Mouse (Mus musculus) adrenal gland, postnatal 14 days (tissue): ENCODE measurements around the gene Farsa. TPM values are rescaled to one million over a fixed set of nuclear protein-coding genes. Genes with fewer than 3 reads are reported as not detected.
"Not testable (repeated sequence)": the region's sequence is repeated elsewhere in the genome, so short reads cannot be mapped to it uniquely, and the experiment has no call there.

Source experiments
- DNase-seq: peaks from one replicate; pipeline ENCODE4 v3.0.0; 2021; ENCODE audit warnings: mixed read lengths
- long read RNA-seq, 2 experiments: library from polyadenylated mRNA; stranded (forward); transcript quantifications; one replicate each; pipeline ENCODE4 v2.0.0; 2021
- total RNA-seq: library from RNA; stranded (reverse); gene quantifications from 2 replicates; pipeline ENCODE4 v1.2.3, GENCODE M21; 2021

Farsa gene
- total RNA-seq: 55.2 and 63.4 TPM in 2 replicates
- long read RNA-seq, experiment 1, transcript Farsa-201 (13 exons, 1,826 nt): major isoform, 84 of 99 reads
- long read RNA-seq, experiment 1, partial matches to known transcripts: 4 of 99 reads
- long read RNA-seq, experiment 1, other reads (novel, unspliced or antisense): 8 of 99 reads
- long read RNA-seq, experiment 2, transcript Farsa-201 (13 exons, 1,826 nt): major isoform, 59 of 77 reads
- long read RNA-seq, experiment 2, partial matches to known transcripts: 3 of 77 reads
- long read RNA-seq, experiment 2, other reads (novel, unspliced or antisense): 11 of 77 reads

GRCm38 (mm10) chr8:84856864-84857441, at the start of gene Farsa:
Gene Farsa (plus strand): TSS chr8:84856989.
- DNase-seq: peak; percentile 96

- no peak for DNase-seq
These were observed 47.5 kb upstream of the Farsa start for GRCm38 (mm10) chr8:84809109-84809940.

GRCm38 (mm10) chr8:84809941-84810280, 46.9 kb upstream of the Farsa start:
- DNase-seq: no peak

- DNase-seq: peak; percentile 97
These were observed 45.9 kb upstream of the Farsa start for GRCm38 (mm10) chr8:84810896-84811295.

- no peak for DNase-seq
These were observed 45.5 kb upstream of the Farsa start for GRCm38 (mm10) chr8:84811303-84811702.

GRCm38 (mm10) chr8:84813059-84813458, 43.7 kb upstream of the Farsa start:
- DNase-seq: peak; percentile 90

GRCm38 (mm10) chr8:84813830-84814229, 43.0 kb upstream of the Farsa start:
- DNase-seq: no peak

GRCm38 (mm10) chr8:84814240-84814554, 42.6 kb upstream of the Farsa start:
- no peak for DNase-seq

GRCm38 (mm10) chr8:84814555-84815441, 42.0 kb upstream of the Farsa start:
- DNase-seq: no peak

- DNase-seq: peak; percentile 98
These were observed 41.2 kb upstream of the Farsa start for GRCm38 (mm10) chr8:84815547-84815946.

GRCm38 (mm10) chr8:84816117-84816516, 40.7 kb upstream of the Farsa start:
- no peak for DNase-seq

GRCm38 (mm10) chr8:84822723-84823122, 34.1 kb upstream of the Farsa start, which contains the start of gene Dand5:
Gene Dand5 (minus strand): TSS chr8:84822823.
- DNase-seq: no peak

GRCm38 (mm10) chr8:84823653-84824052, 33.1 kb upstream of the Farsa start:
- peak; percentile 73 for DNase-seq

- DNase-seq: no peak
These were observed 31.2 kb upstream of the Farsa start for GRCm38 (mm10) chr8:84825636-84826035.

- not testable (repeated sequence) for DNase-seq
These were observed 30.3 kb upstream of the Farsa start for GRCm38 (mm10) chr8:84826518-84826917.

- peak; percentile 68 for DNase-seq
These were observed 25.3 kb upstream of the Farsa start, which contains the start of gene Gadd45gip1 for GRCm38 (mm10) chr8:84831490-84831889. Gene Gadd45gip1 (plus strand): TSS chr8:84831522.

GRCm38 (mm10) chr8:84832034-84832717, 24.6 kb upstream of the Farsa start:
- peak; percentile 89 for DNase-seq

- no peak for DNase-seq
These were observed 23.7 kb upstream of the Farsa start for GRCm38 (mm10) chr8:84832759-84833742.

GRCm38 (mm10) chr8:84834002-84834865, 22.6 kb upstream of the Farsa start:
- no peak for DNase-seq
